Mouse (Mus musculus) monocyte, adult 2 months (primary cell): ENCODE measurements around the gene Prss48.

Experiments used
- DNase-seq, 2 experiments: peaks; one replicate each; pipeline ENCODE4 v3.0.0; 2022; ENCODE audit warnings: low spot score in 2 of 2, low read depth in 1 of 2

Prss48 gene

DNA sequence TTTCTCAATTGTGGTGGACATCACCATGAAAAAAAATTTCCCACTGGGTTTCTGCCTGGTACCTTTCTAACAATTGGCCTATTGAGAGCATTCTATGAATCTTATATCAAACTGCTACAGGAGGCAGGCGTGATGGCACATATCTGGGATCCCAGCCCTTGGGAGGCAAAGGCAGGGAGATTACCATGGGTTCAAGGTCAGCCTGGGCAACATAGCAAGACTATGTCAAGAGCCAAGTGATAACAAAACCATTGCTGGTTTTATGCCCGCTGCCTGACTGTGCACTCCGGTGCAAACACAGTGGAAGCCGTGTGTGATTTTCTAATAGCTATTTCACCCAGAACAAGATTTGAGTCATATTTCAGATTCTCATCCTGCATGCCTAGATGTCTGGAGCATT is 51.4 kb downstream of the Prss48 start:
- no peak for DNase-seq
